Mouse (Mus musculus) neural tube, embryonic 11.5 days (tissue): ENCODE data around the gene Adk. TPM values are rescaled to one million over a fixed set of nuclear protein-coding genes. Genes with fewer than 3 reads are reported as not detected.

Source experiments
- ATAC-seq: fragments of 200-750 bp; cut with Nextera tagmentation; 2 replicates; pipeline ENCODE4 v1.8.0; 2017; ENCODE audit warnings: moderate number of reproducible peaks, mild to moderate bottlenecking, moderate TSS enrichment, moderate library complexity; ENCODE audit not compliant: insufficient read depth, low FRiP score, low TSS enrichment
- DNase-seq: peaks from one replicate; pipeline ENCODE4 v3.0.0-alpha.2; 2015; ENCODE audit warnings: low spot score
- H3K27ac ChIP-seq: fragments of 300-500 bp; sonication (generic); 2 replicates; pipeline ENCODE4 v1.5.1; 2014; ENCODE audit warnings: low read depth, mild to moderate bottlenecking, low read length
- H3K27me3 ChIP-seq: fragments of 300-500 bp; sonication (generic); 2 replicates; pipeline ENCODE4 v1.6.1; 2014; ENCODE audit warnings: mild to moderate bottlenecking, low read length, mixed read lengths; ENCODE audit not compliant: control insufficient read depth, insufficient read depth
- H3K36me3 ChIP-seq: fragments of 300-500 bp; sonication (generic); 2 replicates; pipeline ENCODE4 v1.6.1; 2014; ENCODE audit warnings: mild to moderate bottlenecking, low read length, moderate library complexity, mixed read lengths; ENCODE audit not compliant: control insufficient read depth, insufficient read depth
- H3K4me1 ChIP-seq: fragments of 300-500 bp; sonication (generic); 2 replicates; pipeline ENCODE4 v1.6.1; 2014; ENCODE audit warnings: low read length, mixed read lengths; ENCODE audit not compliant: control insufficient read depth, insufficient read depth
- H3K4me2 ChIP-seq: fragments of 300-500 bp; sonication (generic); 2 replicates; pipeline ENCODE4 v1.6.1; 2014; ENCODE audit warnings: low read depth, mild to moderate bottlenecking, moderate library complexity
- H3K4me3 ChIP-seq: fragments of 300-500 bp; sonication (generic); 2 replicates; pipeline ENCODE4 v1.5.1; 2014; ENCODE audit warnings: low read depth, low read length
- H3K9ac ChIP-seq: fragments of 300-500 bp; sonication (generic); 2 replicates; pipeline ENCODE4 v1.6.1; 2014; ENCODE audit warnings: mild to moderate bottlenecking, low read length
- H3K9me3 ChIP-seq: fragments of 300-500 bp; sonication (generic); 2 replicates; pipeline ENCODE4 v1.6.1; 2016; ENCODE audit warnings: low read length; ENCODE audit not compliant: control insufficient read depth
- WGBS: fragments of 180-500 bp; shearing (Covaris S2); extraction: QIAGEN DNeasy Blood & Tissue Kit; methylation state at CpG from one replicate; pipeline ENCODE4 v1.1.7; 2014; 5-methylcytosine and 5-hydroxymethylcytosine counted together
- polyA plus RNA-seq: library from polyadenylated mRNA; unstranded; fragments of >200 nt; fragmentation: Nextera tagmentation; extraction: Ambion mirVana; gene quantifications from 2 replicates; pipeline ENCODE4 v1.2.1, GENCODE M21; 2014

Adk gene
- polyA plus RNA-seq, 1 experiment from 2014 or later = 106 TPM

DNA sequence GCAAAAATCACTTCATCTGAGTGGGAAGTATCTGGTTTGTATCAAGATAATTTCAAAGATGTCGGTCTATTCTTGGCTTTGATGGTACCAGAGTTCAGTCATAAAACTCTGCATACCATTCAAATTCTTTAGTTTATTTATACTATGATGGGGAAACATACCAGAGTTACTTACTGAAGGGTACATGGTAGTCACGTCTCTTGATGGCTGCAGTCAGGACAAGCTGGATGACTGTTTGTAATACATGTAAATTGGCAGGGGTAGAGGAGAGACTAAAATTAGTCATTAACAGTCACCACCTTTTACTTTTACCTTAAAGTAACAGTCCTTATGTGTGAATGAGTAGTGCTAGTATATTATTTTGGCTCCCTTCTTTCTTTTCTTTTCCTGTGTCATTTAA lies 125.4 kb downstream of the Adk start:
- no peaks in the 10 kb centered on the region for H3K36me3 ChIP-seq
- H3K27me3 ChIP-seq = no peaks in the 10 kb centered on the region
- no peak overlapping the region for H3K9ac ChIP-seq
- H3K4me1 ChIP-seq = no peaks in the 10 kb centered on the region
- no peak overlapping the region for H3K4me2 ChIP-seq
- WGBS = 87% methylated on average over 2 of the region's 2 CpGs
- DNase-seq = no peak
- no peak overlapping the region for H3K4me3 ChIP-seq
- ATAC-seq = no peak
- no peak overlapping the region for H3K27ac ChIP-seq
- no peaks in the 10 kb centered on the region for H3K9me3 ChIP-seq

DNA sequence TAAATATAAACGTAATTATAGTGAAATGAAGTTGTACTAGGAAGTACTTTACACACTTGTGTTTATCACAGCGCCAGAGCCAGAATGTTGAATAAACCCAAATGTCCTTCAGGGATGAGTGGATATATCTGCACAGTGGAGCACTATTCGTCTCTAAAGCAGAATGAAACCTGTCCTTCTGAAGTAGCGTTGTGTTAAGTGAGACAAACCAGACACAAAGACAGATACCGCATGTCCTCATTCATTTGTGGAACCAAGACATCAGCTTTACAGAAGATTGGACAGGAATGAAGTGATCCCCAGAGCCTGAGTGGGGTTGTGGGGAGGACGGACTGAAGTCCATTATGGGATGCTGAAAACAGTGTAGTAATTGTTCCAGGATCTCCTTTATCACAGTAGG lies 126.0 kb downstream of the Adk start:
- WGBS = 91% methylated on average over 6 of the region's 6 CpGs
- ATAC-seq (no peak), DNase-seq (no peak)
- H3K4me2 ChIP-seq = no peak overlapping the region
- H3K27ac ChIP-seq = no peak overlapping the region
- H3K9ac ChIP-seq = no peak overlapping the region
- no peaks in the 10 kb centered on the region for H3K4me1 ChIP-seq
- H3K9me3 ChIP-seq = no peaks in the 10 kb centered on the region
- no peak overlapping the region for H3K4me3 ChIP-seq
- no peaks in the 10 kb centered on the region for H3K36me3 ChIP-seq
- no peaks in the 10 kb centered on the region for H3K27me3 ChIP-seq

DNA sequence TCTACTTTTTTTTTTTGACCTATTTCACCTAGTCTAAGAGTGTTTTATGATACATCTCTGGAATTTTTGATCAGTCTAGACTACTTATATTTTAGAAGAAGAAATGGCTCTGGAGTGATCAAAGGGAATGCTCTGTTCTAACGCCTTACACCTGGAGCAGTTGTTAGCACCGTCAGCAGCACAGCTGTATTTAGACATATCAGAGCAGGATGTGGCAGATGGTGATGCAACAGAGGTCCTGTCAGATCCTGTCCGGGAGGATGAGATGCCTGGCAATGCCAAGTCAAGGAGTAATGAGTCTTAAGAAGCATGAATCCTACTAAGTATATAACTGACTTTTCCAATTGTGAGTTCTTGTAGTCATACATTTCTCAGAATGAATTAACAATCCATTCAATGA lies 128.7 kb downstream of the Adk start:
- H3K27me3 ChIP-seq = no peaks in the 10 kb centered on the region
- no peaks in the 10 kb centered on the region for H3K4me1 ChIP-seq
- DNase-seq = no peak
- H3K9ac ChIP-seq = no peak overlapping the region
- H3K27ac ChIP-seq = no peak overlapping the region
- no peaks in the 10 kb centered on the region for H3K9me3 ChIP-seq
- H3K4me2 ChIP-seq = no peak overlapping the region
- H3K36me3 ChIP-seq = no peaks in the 10 kb centered on the region
- no peak for ATAC-seq
- WGBS = 75% methylated on average over 3 of the region's 3 CpGs
- no peak overlapping the region for H3K4me3 ChIP-seq

DNA sequence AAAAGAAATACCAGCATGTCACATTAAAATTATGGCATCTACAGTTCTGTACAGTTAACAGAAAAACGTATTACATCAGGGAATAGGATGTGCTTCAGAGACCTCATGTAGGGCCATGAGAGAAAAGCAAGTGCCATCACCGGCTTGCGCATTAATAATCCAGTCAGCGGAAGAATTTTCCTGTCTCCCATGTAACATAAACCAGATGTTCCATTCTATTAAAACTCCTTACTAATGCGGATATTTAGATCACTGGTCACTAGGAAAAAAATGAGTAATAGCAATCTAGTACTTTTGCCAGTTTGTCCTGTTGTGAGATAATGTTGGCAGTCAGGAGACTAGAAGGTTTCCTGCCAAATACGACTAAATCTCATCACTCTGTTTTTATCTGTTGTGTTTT lies 139.6 kb downstream of the Adk start:
- no peaks in the 10 kb centered on the region for H3K27me3 ChIP-seq
- DNase-seq = no peak
- no peak for ATAC-seq
- no peak overlapping the region for H3K9ac ChIP-seq
- H3K36me3 ChIP-seq = no peaks in the 10 kb centered on the region
- no peaks in the 10 kb centered on the region for H3K9me3 ChIP-seq
- no peak overlapping the region for H3K27ac ChIP-seq
- H3K4me2 ChIP-seq = no peak overlapping the region
- no peak overlapping the region for H3K4me3 ChIP-seq
- no peaks in the 10 kb centered on the region for H3K4me1 ChIP-seq
- WGBS = 78% methylated on average over 6 of the region's 6 CpGs

DNA sequence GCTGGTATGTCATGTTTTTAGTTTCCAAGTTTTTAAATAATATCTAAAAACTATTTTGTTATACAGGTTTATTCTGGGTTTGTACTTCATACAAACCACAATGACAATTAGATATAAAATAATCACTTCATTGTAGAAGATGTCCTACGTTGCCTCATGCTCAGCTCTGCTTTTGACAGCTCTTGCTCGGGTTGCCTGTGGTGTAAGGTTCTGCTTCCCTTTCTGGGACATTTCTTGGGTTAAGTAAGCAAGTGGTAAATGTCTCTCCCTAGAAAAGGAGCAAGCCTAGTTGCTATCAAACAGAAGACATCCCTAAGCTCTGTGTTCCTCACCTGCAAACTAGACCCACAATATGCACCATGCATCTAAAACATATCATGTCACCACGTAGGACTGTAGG lies 140.4 kb downstream of the Adk start:
- DNase-seq = no peak
- Histone ChIP-seq H3K4me3 (no peak overlapping the region), H3K4me2 (no peak overlapping the region), H3K27me3 (no peaks in the 10 kb centered on the region), H3K9ac (no peak overlapping the region), H3K36me3 (no peaks in the 10 kb centered on the region), H3K27ac (no peak overlapping the region), H3K9me3 (no peaks in the 10 kb centered on the region), H3K4me1 (no peaks in the 10 kb centered on the region)
- WGBS = 89% methylated on average over 3 of the region's 3 CpGs
- ATAC-seq = no peak

GRCm38 (mm10) chr14:21194336-21194735 lies 142.0 kb downstream of the Adk start:
- Histone ChIP-seq H3K27me3 (no peaks in the 10 kb centered on the region), H3K36me3 (no peaks in the 10 kb centered on the region), H3K4me2 (no peak overlapping the region), H3K4me1 (no peaks in the 10 kb centered on the region), H3K9ac (no peak overlapping the region), H3K9me3 (no peaks in the 10 kb centered on the region), H3K27ac (no peak overlapping the region), H3K4me3 (no peak overlapping the region)
- 86% methylated on average over 6 of the region's 6 CpGs for WGBS
- DNase-seq = no peak
- ATAC-seq = no peak

DNA sequence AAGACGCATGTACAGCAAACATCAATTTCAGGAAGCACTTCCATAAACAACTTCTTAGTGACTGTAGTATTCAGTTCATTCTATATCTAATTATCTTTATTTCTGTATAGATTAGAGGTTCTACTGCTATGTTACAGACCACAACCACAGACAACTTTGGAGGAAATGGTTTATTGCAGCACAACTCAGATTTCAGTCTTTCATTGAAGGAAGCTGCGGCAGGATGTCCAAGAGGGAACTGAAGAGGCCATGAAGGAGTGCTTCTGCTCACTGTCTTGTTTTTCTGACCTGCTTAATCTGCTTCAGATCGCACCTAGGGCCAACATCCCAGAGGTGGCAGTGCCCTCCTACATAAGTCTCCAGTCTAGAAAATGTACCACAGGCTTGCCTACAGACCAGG lies 148.5 kb downstream of the Adk start:
- Histone ChIP-seq H3K4me1 (no peaks in the 10 kb centered on the region), H3K9ac (no peak overlapping the region), H3K4me3 (no peak overlapping the region), H3K4me2 (no peak overlapping the region), H3K27me3 (no peaks in the 10 kb centered on the region), H3K27ac (no peak overlapping the region), H3K9me3 (no peaks in the 10 kb centered on the region), H3K36me3 (no peaks in the 10 kb centered on the region)
- DNase-seq = no peak
- 93% methylated on average over 3 of the region's 3 CpGs for WGBS
- ATAC-seq = no peak

DNA sequence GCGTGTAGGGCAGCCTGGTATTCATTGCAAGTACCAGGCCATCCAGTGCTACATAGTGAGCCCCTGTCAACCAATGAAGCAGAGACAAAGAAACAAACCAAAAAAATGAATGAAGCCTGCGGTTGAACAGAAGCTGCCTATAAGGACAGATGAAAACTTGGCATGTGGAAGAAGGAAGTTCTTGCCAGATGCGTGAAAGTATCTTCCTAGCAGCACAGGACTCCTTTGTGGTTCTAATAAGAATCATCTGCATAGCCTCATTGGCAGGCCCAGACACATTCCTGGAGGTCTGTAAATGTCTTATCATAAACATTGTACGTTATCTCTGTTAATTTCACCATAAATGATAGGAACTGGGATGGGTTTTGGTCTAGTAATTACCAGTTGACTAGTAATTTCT lies 154.1 kb downstream of the Adk start:
- Histone ChIP-seq H3K36me3 (no peaks in the 10 kb centered on the region), H3K9me3 (no peaks in the 10 kb centered on the region), H3K27me3 (no peaks in the 10 kb centered on the region), H3K27ac (no peak overlapping the region), H3K9ac (no peak overlapping the region), H3K4me1 (no peaks in the 10 kb centered on the region), H3K4me2 (no peak overlapping the region), H3K4me3 (no peak overlapping the region)
- DNase-seq (no peak), ATAC-seq (no peak)
- 95% methylated on average over 4 of the region's 4 CpGs for WGBS

- Histone ChIP-seq H3K4me3 (no peak overlapping the region), H3K4me1 (no peaks in the 10 kb centered on the region), H3K4me2 (no peak overlapping the region), H3K36me3 (no peaks in the 10 kb centered on the region), H3K9ac (no peak overlapping the region), H3K27me3 (no peaks in the 10 kb centered on the region), H3K9me3 (no peaks in the 10 kb centered on the region), H3K27ac (no peak overlapping the region)
- no peak for ATAC-seq
- DNase-seq = no peak
- 96% methylated on average over 5 of the region's 5 CpGs for WGBS
These were observed 169.3 kb downstream of the Adk start for GRCm38 (mm10) chr14:21221574-21222138.
